In genomic region chr19:58455496-58456061, GRCm38 (mm10) we compare ENCODE assay signal across 8 mouse cellular contexts. TPM values are rescaled to one million over a fixed set of nuclear protein-coding genes. Genes with fewer than 3 reads are reported as not detected.
DNase-seq lines count a peak whose midpoint lies in the region; ATAC-seq lines count a peak whose summit lies in the region.

TSS of gene Gfra1 (minus strand) at chr19:58455909.

- peaks cover 6% of the 10 kb centered on the region; the same call in 1 of the 2 replicates for H3K27me3 ChIP-seq in hindbrain, embryonic 11.5 days (ENCODE audit: control insufficient read depth, insufficient read depth, low read length)
- peaks cover 15% of the 10 kb centered on the region for H3K27me3 ChIP-seq in lung, embryonic 16.5 days (ENCODE audit: control insufficient read depth, insufficient read depth, low read depth, low read length)

- no peaks in the 10 kb centered on the region for H3K36me3 ChIP-seq in hindbrain, embryonic 11.5 days (ENCODE audit: control insufficient read depth, insufficient read depth, low read length)
- H3K36me3 ChIP-seq in lung, embryonic 16.5 days (ENCODE audit: control insufficient read depth, insufficient read depth, low read length) = no peaks in the 10 kb centered on the region

- H3K27ac ChIP-seq in hindbrain, embryonic 11.5 days (ENCODE audit: low read depth, low read length) = peak within 1 kb of the TSS; percentile 86
- no peak within 1 kb of the TSS for H3K27ac ChIP-seq in lung, embryonic 16.5 days (ENCODE audit: low read length)

- H3K9me3 ChIP-seq in hindbrain, embryonic 11.5 days (ENCODE audit: control insufficient read depth, low read length) = no peaks in the 10 kb centered on the region
- no peaks in the 10 kb centered on the region for H3K9me3 ChIP-seq in lung, embryonic 16.5 days (ENCODE audit: control insufficient read depth, low read length)

- WGBS in hindbrain, embryonic 11.5 days = 0% methylated on average over 31 of the region's 31 CpGs
- under 1% methylated on average over 31 of the region's 31 CpGs for WGBS in lung, embryonic 16.5 days

- peak; percentile 58 for ATAC-seq in hindbrain, embryonic 11.5 days (ENCODE audit: low FRiP score)
- peak; percentile 63 for ATAC-seq in lung, embryonic 16.5 days (ENCODE audit: low read depth)

- peak within 1 kb of the TSS; percentile 94 for H3K4me2 ChIP-seq in hindbrain, embryonic 11.5 days (replicated peaks; ENCODE audit: low read depth, low read length)
- H3K4me2 ChIP-seq in lung, embryonic 16.5 days (ENCODE audit: low read depth, low read length) = peak within 1 kb of the TSS; percentile 97

- H3K9ac ChIP-seq in hindbrain, embryonic 11.5 days (ENCODE audit: low read depth, low read length) = peak within 1 kb of the TSS; percentile 77
- peak within 1 kb of the TSS; percentile 58 for H3K9ac ChIP-seq in lung, embryonic 16.5 days (ENCODE audit: low read length)

- DNase-seq in adrenal gland, adult (ENCODE audit: inconsistent age in 2 of 2, low spot score in 1 of 2) = peak; percentile 35 to 75
- DNase-seq in adrenal gland, adult 8-10 months = no peak
- DNase-seq in cerebellum, postnatal 36 days = peak; percentile 22
- peak; percentile 55 to 57 for DNase-seq in frontal cortex, postnatal 36 days (ENCODE audit: low spot score in 2 of 2)
- peak; percentile 83 for DNase-seq in hindbrain, embryonic 11.5 days (ENCODE audit: low spot score)
- DNase-seq in layer of hippocampus, postnatal 14 days (ENCODE audit: low spot score in 2 of 2) = peak in 1 of 2 experiments; percentile 77
- peak; percentile 53 for DNase-seq in right cerebral cortex, postnatal 25 days

- peaks cover 13% of the 10 kb centered on the region for H3K4me1 ChIP-seq in hindbrain, embryonic 11.5 days (replicated peaks; ENCODE audit: control insufficient read depth, insufficient read depth, low read length)
- peaks cover 13% of the 10 kb centered on the region for H3K4me1 ChIP-seq in lung, embryonic 16.5 days (replicated peaks; ENCODE audit: control insufficient read depth, insufficient read depth, low read length)

- H3K4me3 ChIP-seq in hindbrain, embryonic 11.5 days (ENCODE audit: low read depth, low read length) = peak within 1 kb of the TSS; percentile 59
- peak within 1 kb of the TSS; percentile 59 for H3K4me3 ChIP-seq in lung, embryonic 16.5 days (ENCODE audit: low read length)

RNA-seq across cellular contexts. Expression of gene Gfra1, which starts in this region (rescaled TPM):
- 1 to 10 TPM; 1.1 to 5.7 (median 3.3) TPM for total RNA-seq in adrenal gland, adult 8-10 months (2022)
- 30.6 and 42.2 TPM in 2 replicates for polyA plus RNA-seq in hindbrain, embryonic 11.5 days (2014; fragmentation: Nextera tagmentation; extraction: Ambion mirVana)
- total RNA-seq in layer of hippocampus, postnatal 14 days (2021) = 10 to 100 TPM; 45.8 to 51.6 TPM
- polyA plus RNA-seq in lung, embryonic 16.5 days (2015; fragmentation: Nextera tagmentation; extraction: Ambion mirVana) = 6.9 and 8.0 TPM in 2 replicates

Comparison
In these comparisons a context has a peak if more than half of its experiments do, and no peak if none do; other contexts are left out.
1. RNA of gene Gfra1 (total RNA-seq): 45.8 to 51.6 TPM in layer of hippocampus, postnatal 14 days; 1.1 to 5.7 TPM in adrenal gland, adult 8-10 months; every median in the first group is over 4 times any median in the second.